Mouse (Mus musculus): ENCODE measurements around the gene Ssbp4. TPM values are rescaled to one million over a fixed set of nuclear protein-coding genes. Genes with fewer than 3 reads are reported as not detected.

Ssbp4 gene
- polyA plus RNA-seq, 1 experiment from 2014 or later = 62.1 TPM

- 86% methylated on average over 9 of the region's 9 CpGs for WGBS
- Histone ChIP-seq H3K9me3 (replicated peaks) (no peaks in the 10 kb centered on the region), H3K4me2 (no peak overlapping the region), H3K9ac (no peak overlapping the region), H3K4me1 (replicated peaks) (peaks cover 4% of the 10 kb centered on the region), H3K27me3 (no peaks in the 10 kb centered on the region), H3K27ac (no peak overlapping the region), H3K4me3 (no peak overlapping the region), H3K36me3 (peaks cover 80% of the 10 kb centered on the region)
- ATAC-seq (replicated peaks; ENCODE audit: insufficient number of reproducible peaks, insufficient read depth, low FRiP score, low read depth) = no peak
Measured at GRCm38 (mm10) chr8:70584606-70585257, 23.9 kb downstream of the Ssbp4 start.

GRCm38 (mm10) chr8:70583476-70584387 lies 24.9 kb downstream of the Ssbp4 start:
- ATAC-seq (replicated peaks; ENCODE audit: insufficient number of reproducible peaks, insufficient read depth, low FRiP score, low read depth) = 0 out of 2 replicates have a peak, but pooled peaks have one; percentile 11
- Histone ChIP-seq H3K36me3 (peaks cover 79% of the 10 kb centered on the region), H3K4me1 (replicated peaks) (peaks cover 4% of the 10 kb centered on the region), H3K9ac (no peak overlapping the region), H3K9me3 (replicated peaks) (no peaks in the 10 kb centered on the region), H3K27ac (no peak overlapping the region), H3K27me3 (no peaks in the 10 kb centered on the region), H3K4me3 (no peak overlapping the region), H3K4me2 (no peak overlapping the region)
- 89% methylated on average over 18 of the region's 18 CpGs for WGBS

- H3K27ac ChIP-seq = no peak overlapping the region
- no peak for ATAC-seq (replicated peaks; ENCODE audit: insufficient number of reproducible peaks, insufficient read depth, low FRiP score, low read depth)
- no peak overlapping the region for H3K9ac ChIP-seq
- no peaks in the 10 kb centered on the region for H3K27me3 ChIP-seq
- no peak overlapping the region for H3K4me2 ChIP-seq
- H3K4me1 ChIP-seq (replicated peaks) = peaks cover 11% of the 10 kb centered on the region
- peaks cover 38% of the 10 kb centered on the region for H3K36me3 ChIP-seq
- H3K4me3 ChIP-seq = no peak overlapping the region
- no peaks in the 10 kb centered on the region for H3K9me3 ChIP-seq (replicated peaks)
- 96% methylated on average over 3 of the region's 3 CpGs for WGBS
Measured at GRCm38 (mm10) chr8:70577207-70577606, 31.5 kb downstream of the Ssbp4 start.

- no peaks in the 10 kb centered on the region for H3K27me3 ChIP-seq
- H3K36me3 ChIP-seq = peaks cover 17% of the 10 kb centered on the region; the same call in 1 of the 2 replicates
- H3K9me3 ChIP-seq (replicated peaks) = no peaks in the 10 kb centered on the region
- peaks cover 30% of the 10 kb centered on the region for H3K4me1 ChIP-seq (replicated peaks)
- H3K27ac ChIP-seq = peak overlapping the region; percentile 29
- no peak overlapping the region for H3K9ac ChIP-seq
- no peak overlapping the region for H3K4me2 ChIP-seq
- no peak for ATAC-seq (replicated peaks; ENCODE audit: insufficient number of reproducible peaks, insufficient read depth, low FRiP score, low read depth)
- WGBS = 39% methylated on average over 4 of the region's 4 CpGs
- H3K4me3 ChIP-seq = no peak overlapping the region
Measured at GRCm38 (mm10) chr8:70574915-70575314, 33.8 kb downstream of the Ssbp4 start.

- H3K4me2 ChIP-seq = no peak overlapping the region
- peaks cover 34% of the 10 kb centered on the region for H3K4me1 ChIP-seq (replicated peaks)
- H3K27ac ChIP-seq = peak overlapping the region; percentile 29
Measured at GRCm38 (mm10) chr8:70574302-70574701, 34.4 kb downstream of the Ssbp4 start.

GRCm38 (mm10) chr8:70570990-70571389 lies 37.7 kb downstream of the Ssbp4 start:
- Histone ChIP-seq H3K9me3 (replicated peaks) (no peaks in the 10 kb centered on the region), H3K9ac (no peak overlapping the region), H3K4me1 (replicated peaks) (peaks cover 44% of the 10 kb centered on the region), H3K4me2 (no peak overlapping the region), H3K27ac (peak overlapping the region; percentile 71), H3K36me3 (no peaks in the 10 kb centered on the region), H3K27me3 (no peaks in the 10 kb centered on the region), H3K4me3 (no peak overlapping the region)
- peak; percentile 81 for ATAC-seq (replicated peaks; ENCODE audit: insufficient number of reproducible peaks, insufficient read depth, low FRiP score, low read depth)
- WGBS = 46% methylated on average over 6 of the region's 6 CpGs

More at GRCm38 (mm10) chr8:70574302-70574701, 34.4 kb downstream of the Ssbp4 start:
- no peak overlapping the region for H3K4me3 ChIP-seq
- peaks cover 15% of the 10 kb centered on the region; the same call in 1 of the 2 replicates for H3K36me3 ChIP-seq
- ATAC-seq (replicated peaks; ENCODE audit: insufficient number of reproducible peaks, insufficient read depth, low FRiP score, low read depth) = no peak
- H3K9ac ChIP-seq = no peak overlapping the region
- no peaks in the 10 kb centered on the region for H3K27me3 ChIP-seq
- no peaks in the 10 kb centered on the region for H3K9me3 ChIP-seq (replicated peaks)

- Histone ChIP-seq H3K4me2 (no peak overlapping the region), H3K27ac (peak overlapping the region; percentile 71), H3K9ac (no peak overlapping the region), H3K27me3 (no peaks in the 10 kb centered on the region), H3K4me3 (no peak overlapping the region), H3K4me1 (replicated peaks) (peaks cover 50% of the 10 kb centered on the region), H3K9me3 (replicated peaks) (no peaks in the 10 kb centered on the region), H3K36me3 (no peaks in the 10 kb centered on the region)
- no peak for ATAC-seq (replicated peaks; ENCODE audit: insufficient number of reproducible peaks, insufficient read depth, low FRiP score, low read depth)
Measured at GRCm38 (mm10) chr8:70570360-70570759, 38.3 kb downstream of the Ssbp4 start.

GRCm38 (mm10) chr8:70565561-70565960 lies 43.1 kb downstream of the Ssbp4 start:
- Histone ChIP-seq H3K9ac (no peak overlapping the region), H3K9me3 (replicated peaks) (no peaks in the 10 kb centered on the region), H3K4me1 (replicated peaks) (peaks cover 66% of the 10 kb centered on the region), H3K27me3 (no peaks in the 10 kb centered on the region), H3K27ac (peak overlapping the region; percentile 65), H3K36me3 (no peaks in the 10 kb centered on the region), H3K4me3 (no peak overlapping the region), H3K4me2 (no peak overlapping the region)
- peak; percentile 56; the same call in 1 of the 2 replicates for ATAC-seq (replicated peaks; ENCODE audit: insufficient number of reproducible peaks, insufficient read depth, low FRiP score, low read depth)
- 22% methylated on average over 3 of the region's 3 CpGs for WGBS

- H3K4me1 ChIP-seq (replicated peaks) = peaks cover 66% of the 10 kb centered on the region
- WGBS = 69% methylated on average over 3 of the region's 3 CpGs
- H3K9me3 ChIP-seq (replicated peaks) = no peaks in the 10 kb centered on the region
- no peaks in the 10 kb centered on the region for H3K27me3 ChIP-seq
- no peaks in the 10 kb centered on the region for H3K36me3 ChIP-seq
- H3K9ac ChIP-seq = no peak overlapping the region
- no peak overlapping the region for H3K4me3 ChIP-seq
- peak overlapping the region; percentile 65 for H3K27ac ChIP-seq
- no peak for ATAC-seq (replicated peaks; ENCODE audit: insufficient number of reproducible peaks, insufficient read depth, low FRiP score, low read depth)
- no peak overlapping the region for H3K4me2 ChIP-seq
Measured at GRCm38 (mm10) chr8:70564696-70565235, 43.9 kb downstream of the Ssbp4 start.

GRCm38 (mm10) chr8:70563763-70564387 lies 44.8 kb downstream of the Ssbp4 start:
- Histone ChIP-seq H3K4me3 (no peak overlapping the region), H3K9me3 (replicated peaks) (no peaks in the 10 kb centered on the region), H3K9ac (no peak overlapping the region), H3K4me2 (no peak overlapping the region), H3K4me1 (replicated peaks) (peaks cover 68% of the 10 kb centered on the region), H3K27me3 (no peaks in the 10 kb centered on the region), H3K36me3 (no peaks in the 10 kb centered on the region), H3K27ac (0 out of 2 replicates have a peak overlapping the region, but pooled peaks have one; percentile 65)
- ATAC-seq (replicated peaks; ENCODE audit: insufficient number of reproducible peaks, insufficient read depth, low FRiP score, low read depth) = no peak
- WGBS = 87% methylated on average over 6 of the region's 6 CpGs

GRCm38 (mm10) chr8:70562802-70563201 lies 45.9 kb downstream of the Ssbp4 start:
- 67% methylated on average over 3 of the region's 3 CpGs for WGBS
- Histone ChIP-seq H3K9me3 (replicated peaks) (no peaks in the 10 kb centered on the region), H3K4me3 (no peak overlapping the region), H3K4me1 (replicated peaks) (peaks cover 78% of the 10 kb centered on the region), H3K27ac (no peak overlapping the region), H3K9ac (no peak overlapping the region), H3K36me3 (no peaks in the 10 kb centered on the region), H3K27me3 (no peaks in the 10 kb centered on the region), H3K4me2 (no peak overlapping the region)
- ATAC-seq (replicated peaks; ENCODE audit: insufficient number of reproducible peaks, insufficient read depth, low FRiP score, low read depth) = no peak
